Mouse (Mus musculus) right cerebral cortex, postnatal 25 days (tissue): ENCODE measurements around the gene Hpca.
A peak's percentile ranks its signal among the peaks of the same experiment; 100 is the strongest.

ENCODE experiments used
- DNase-seq: peaks from one replicate; pipeline ENCODE4 v3.0.0; 2022

Hpca gene

DNA sequence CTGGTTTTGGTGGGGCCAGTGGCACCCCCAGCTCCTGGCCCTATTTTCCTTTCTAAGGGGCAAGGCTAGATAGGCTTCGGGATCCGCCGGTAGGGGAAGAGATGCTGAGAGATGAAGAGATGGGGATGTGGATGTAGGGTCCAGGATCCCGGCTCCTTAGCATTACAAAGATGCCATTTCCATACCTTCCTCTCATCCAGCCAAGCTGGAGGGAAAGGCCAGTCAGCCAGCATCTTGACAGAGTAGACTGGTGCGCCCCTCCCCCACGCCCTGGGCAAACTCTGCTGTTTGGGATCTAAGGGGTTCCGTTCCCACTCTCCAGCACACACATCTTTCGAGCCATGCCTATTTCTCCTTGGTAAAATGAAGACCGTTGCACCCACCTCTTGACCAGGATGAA lies 15.8 kb downstream of the Hpca start:
- DNase-seq = no peak

DNA sequence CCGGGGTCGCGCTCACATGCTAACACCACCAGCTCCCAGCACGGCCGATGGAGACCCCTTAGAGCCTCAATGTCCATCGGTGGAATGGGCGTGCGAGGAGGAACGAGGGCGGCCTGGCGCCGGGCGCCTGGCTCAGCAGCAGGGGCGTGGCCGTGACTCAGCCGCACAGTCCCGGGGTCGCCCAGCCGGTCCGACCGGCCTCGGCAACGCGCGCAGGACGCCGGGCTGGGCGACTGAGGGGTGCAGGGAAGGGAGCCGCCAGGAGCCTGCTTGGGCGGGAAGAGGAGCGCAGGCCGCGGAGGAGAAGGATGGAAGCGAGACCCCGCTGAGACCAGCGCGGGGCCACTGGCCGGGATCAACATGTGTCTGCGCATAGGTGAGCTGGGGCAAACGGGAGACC lies 16.5 kb downstream of the Hpca start, which contains the start of gene Tmem54:
Tmem54 (plus strand) TSS at position 193 of the 400 bp plus-strand sequence.
- DNase-seq = no peak

GRCm38 (mm10) chr4:129102133-129102829 lies 19.6 kb downstream of the Hpca start:
- no peak for DNase-seq

DNA sequence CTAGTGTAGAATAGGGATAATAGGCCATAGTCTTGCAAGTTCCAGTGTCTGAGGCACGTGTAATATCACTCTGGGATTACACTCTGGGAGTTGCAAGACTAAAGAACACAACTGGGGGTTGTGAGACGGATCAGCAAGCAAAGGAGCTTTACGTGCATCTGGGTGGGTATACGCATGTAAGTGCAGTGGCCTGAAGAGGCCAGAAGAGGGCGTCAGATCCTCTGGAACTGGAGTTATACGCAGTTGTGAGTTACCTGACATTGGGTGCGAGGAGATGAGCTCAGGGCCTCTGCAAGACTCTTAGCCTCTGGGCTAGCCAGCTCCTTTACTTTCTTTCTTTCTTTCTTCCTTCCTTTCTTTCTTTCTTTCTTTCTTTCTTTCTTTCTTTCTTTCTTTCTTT lies 24.8 kb downstream of the Hpca start:
- DNase-seq = no peak

DNA sequence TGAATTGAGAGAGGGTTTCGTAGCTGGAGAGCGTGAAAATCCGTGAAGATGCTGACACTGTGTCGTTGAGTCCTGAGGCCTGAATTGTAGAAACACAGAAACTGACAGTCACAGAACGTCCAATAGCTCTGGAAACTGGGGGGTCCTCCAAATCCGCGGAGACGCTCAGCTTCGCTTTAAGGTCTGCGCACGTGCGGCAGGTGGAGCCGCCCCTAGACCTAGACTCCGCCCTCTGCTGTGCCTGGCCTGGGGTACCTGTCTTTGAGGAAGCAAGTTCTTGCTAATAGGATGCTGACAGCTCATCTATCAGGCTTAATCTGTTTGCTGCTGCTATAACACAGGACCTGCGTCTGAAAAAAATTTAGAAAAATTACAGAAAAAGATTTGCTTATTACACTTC lies 26.6 kb downstream of the Hpca start:
- no peak for DNase-seq

- DNase-seq = no peak
These were observed 34.0 kb downstream of the Hpca start for GRCm38 (mm10) chr4:129087850-129088249.

DNA sequence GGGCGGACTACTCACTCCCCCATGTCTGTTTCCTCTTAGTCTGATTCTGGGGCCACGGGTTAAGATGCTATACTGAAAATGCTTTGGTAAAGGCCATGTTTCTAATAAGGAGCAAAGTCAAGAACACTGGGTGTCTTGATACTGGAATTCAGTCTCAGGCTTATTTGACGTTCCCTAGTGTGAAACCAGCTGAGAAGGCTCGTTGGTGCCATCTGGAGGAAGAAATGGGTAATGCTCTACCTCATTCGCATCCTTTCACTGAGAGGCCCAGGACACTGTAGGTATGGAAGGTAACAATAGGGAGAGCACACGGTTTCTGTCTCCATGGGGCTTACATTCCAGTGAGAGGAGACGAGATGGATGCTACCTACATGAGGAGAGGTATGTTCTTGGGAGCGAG lies 35.8 kb downstream of the Hpca start:
- peak; percentile 55 for DNase-seq

- no peak for DNase-seq
These were observed 36.9 kb downstream of the Hpca start for GRCm38 (mm10) chr4:129084896-129085295.

GRCm38 (mm10) chr4:129082379-129083115 lies 39.3 kb downstream of the Hpca start:
- DNase-seq = peak; percentile 54

DNA sequence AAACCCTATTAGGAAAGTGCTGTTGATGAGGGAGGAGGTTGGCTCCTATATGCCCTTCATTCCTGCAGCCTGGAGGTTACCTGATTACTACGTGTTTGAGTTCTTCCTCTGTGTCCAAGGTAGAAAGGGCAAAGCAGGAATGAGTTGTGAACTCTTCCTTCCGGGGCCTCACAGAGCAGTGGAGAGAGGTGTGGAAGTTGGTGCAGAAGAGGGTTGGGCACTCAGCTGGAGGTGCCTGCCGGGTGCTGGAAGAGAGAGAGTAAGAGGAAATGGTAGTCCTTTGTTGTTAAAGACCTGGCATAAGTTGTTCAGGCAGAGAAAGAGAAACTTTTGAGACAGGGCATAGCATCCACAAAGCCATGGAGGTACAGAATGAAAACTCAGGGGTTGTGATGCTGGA lies 39.9 kb downstream of the Hpca start:
- DNase-seq = no peak

GRCm38 (mm10) chr4:129081512-129081911 lies 40.3 kb downstream of the Hpca start:
- DNase-seq = peak; percentile 16

GRCm38 (mm10) chr4:129081041-129081440 lies 40.8 kb downstream of the Hpca start:
- no peak for DNase-seq

- no peak for DNase-seq
These were observed 42.7 kb downstream of the Hpca start for GRCm38 (mm10) chr4:129079126-129079525.

GRCm38 (mm10) chr4:129068848-129069247 lies 53.0 kb downstream of the Hpca start:
- DNase-seq = no peak

DNA sequence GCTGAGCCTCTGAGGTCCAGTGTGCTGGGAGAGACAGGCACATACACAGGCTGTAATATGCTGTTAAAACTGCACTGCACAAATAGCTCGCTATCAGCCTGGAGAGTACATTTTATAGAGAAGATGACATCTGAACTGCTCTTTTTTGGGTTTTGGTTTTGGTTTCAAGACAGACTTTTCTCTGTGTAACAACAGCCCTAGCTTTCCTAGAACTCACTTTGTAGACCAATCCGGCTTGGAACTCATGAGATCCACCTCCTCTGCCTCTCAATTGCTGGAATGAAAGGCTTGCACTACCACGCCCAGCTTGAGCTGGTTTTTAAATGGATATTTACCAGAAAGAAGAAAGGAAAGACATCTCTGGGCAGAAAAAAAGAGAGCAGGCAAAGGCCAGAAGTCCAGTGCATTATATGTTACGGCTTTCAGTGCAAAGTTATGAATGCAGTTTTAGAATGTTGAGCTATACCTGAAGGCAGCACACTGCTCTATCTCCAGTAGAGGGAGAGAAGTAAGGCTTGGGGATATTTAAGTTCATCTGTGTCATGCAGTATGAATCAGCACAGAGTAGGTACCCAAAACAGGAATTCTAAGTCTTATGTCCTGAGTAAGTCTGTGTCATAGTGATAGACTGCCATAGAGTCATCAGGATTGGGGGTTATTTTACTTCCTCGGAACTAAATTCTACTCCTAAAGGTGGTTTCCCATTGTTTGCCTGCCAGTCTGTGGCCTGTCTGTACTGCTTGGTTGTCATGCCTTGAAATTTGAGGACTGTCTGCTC lies 54.0 kb downstream of the Hpca start:
- no peak for DNase-seq

DNA sequence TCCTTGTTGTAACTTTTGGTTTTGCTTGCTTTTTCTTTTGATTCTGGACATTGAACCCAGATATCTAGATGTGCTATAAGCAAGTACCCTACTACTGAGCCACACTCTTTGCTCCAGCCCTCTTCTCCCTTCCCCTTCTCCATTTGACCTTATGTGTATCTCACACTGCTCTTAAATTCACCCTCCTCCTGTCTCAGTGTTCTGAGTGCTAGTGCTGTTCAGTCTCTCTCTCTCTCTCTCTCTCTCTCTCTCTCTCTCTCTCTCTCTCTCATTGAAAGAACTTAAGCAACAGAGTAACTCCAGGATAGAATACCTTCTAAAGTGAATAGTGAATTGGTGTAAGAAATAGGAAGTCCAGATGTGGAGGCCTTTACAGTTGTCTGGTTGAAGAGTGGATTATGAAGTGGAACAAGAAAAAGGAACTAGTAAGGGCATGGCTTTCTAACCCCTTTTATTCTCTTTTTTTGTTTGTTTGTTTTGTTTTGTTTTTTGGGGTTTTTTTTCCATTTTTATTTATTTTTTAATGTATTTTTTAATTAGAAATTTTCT lies 56.1 kb downstream of the Hpca start:
- DNase-seq = no peak

- DNase-seq = no peak
These were observed 59.4 kb downstream of the Hpca start for GRCm38 (mm10) chr4:129062281-129063075.
